Mouse (Mus musculus): ENCODE measurements at regions not wholly inside any gene's neighbourhood (a gene's known extent, or its start where the extent isn't known, plus 50 kb on each side); places are given as distances from the start of the nearest gene placed in this dataset.

DNA sequence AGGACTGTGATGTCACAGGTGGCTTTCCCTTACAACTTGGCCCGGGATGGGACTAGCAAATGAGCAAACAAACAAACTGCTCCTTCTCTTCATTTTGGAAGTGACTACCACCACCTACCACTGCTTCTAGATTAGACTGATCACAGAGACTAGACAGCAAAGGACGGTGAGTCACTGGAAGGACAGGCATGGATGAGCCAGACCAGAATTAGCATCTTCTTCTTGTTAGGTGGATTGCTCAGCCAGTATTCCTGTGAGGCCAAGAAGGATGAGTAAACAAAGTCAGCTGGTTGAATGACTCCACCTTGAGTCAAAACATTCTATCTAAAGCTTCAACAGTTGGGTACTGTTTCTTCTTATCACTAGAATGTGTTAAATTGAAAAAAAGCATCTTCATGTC lies 385.1 kb upstream of the Mon1b start:
- DNase-seq (ENCODE audit: extremely low spot score in 1 of 2, low spot score in 1 of 2) = no peak

DNA sequence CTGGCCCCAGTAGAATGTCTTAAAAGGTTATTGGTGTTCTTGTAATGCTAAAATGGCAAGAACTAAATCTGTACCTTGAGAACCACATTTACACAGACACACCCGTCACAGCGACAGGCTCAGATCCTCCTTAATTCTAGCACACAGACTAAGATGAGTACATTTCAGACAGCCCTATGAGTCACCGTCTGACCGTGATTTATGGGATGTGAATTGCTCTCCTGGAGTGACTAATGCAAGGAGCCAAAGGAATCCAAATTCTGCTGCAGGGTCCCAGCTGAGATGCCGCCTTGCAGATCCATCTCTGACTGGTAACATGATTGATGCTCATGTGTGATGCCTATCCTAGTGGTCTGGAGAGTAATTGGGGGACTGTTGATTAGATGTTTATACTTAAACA lies 381.3 kb upstream of the Mon1b start:
- no peak for DNase-seq (ENCODE audit: extremely low spot score in 1 of 2, low spot score in 1 of 2)

DNA sequence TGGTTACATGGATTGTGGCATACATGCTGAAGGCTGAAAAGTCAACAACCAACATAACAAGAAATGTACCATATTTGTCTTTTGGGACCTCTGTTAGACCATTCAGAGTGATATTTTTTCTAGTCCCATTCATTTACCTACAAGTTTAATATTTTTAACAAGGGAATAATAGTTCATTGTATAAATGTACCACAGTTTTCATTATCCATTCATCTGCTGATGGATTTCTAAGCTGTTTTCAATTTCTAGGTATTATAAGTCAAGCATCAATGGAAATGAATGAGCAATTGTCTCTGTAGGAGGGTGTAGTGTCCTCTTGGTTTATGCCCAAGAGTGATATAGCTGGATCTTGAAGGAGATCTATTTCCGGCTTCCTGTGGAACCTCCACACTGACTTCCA lies 375.9 kb upstream of the Mon1b start:
- no peak for DNase-seq (ENCODE audit: extremely low spot score in 1 of 2, low spot score in 1 of 2)

DNA sequence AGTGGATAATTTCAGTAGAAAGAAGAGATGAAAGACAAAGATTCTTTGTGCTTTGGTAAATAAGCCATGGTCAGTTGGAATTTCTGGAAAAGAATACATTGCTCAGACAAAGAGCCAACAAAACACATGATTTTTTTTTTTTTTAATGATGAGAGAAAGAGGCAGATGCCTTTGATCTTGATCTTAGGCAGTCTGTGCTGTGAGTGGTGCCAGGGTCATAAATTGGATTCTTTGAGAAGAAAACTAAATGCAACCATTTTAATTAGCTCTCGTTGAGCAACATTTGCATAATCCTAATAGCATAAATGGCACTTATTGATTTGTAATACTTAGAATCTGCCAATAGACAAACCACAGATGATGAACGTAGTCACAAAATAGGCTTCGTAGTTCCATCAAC lies 372.1 kb upstream of the Mon1b start:
- no peak for DNase-seq (ENCODE audit: extremely low spot score in 1 of 2, low spot score in 1 of 2)

DNA sequence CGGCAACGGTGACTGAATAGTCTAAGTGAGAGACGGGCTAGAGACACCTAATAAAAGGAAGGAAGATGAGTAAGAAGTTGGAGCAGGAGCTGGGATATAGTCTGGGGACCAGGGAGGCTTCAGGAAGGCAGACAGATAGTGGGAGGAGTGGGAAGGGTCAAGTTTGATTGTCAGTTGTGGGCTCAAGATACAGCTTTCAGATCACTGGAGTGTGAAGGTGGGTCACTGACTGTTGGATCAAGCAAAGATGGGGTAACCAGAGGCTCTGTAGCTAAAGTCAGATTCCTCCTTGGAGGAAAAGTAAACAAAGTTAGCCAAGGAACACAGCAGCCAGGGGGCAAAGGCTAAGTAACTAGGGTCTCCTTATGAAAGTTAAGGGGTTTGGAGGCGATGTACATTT lies 364.1 kb upstream of the Mon1b start:
- no peak for DNase-seq (ENCODE audit: extremely low spot score in 1 of 2, low spot score in 1 of 2)

DNA sequence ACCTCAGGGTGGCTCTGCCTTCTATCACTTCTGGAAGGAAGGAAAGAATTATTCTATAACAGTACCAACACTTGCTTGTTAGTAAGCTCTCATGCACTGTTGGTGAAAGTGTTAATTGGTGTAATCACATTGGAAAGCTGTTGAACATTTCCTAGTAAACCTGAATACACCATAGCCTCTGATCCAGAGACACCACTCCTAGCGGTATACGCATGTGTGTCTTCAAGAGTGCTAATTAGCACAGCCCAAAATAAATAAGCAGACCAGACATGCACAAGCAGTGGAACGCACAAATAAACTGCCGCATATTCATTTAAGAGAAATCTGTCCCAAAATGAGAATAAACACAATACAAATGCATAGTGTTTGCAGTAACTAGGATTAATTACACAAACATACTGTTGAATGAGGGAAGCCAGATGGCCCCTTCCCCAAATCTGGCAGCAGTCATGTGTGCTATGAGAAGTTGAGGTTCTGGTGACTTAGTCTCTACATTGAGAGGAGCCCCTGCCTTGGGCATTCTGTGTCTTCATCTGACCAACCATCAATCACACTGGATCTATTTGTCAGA lies 335.0 kb upstream of the Mon1b start:
- no peak for DNase-seq (ENCODE audit: extremely low spot score in 1 of 2, low spot score in 1 of 2)

DNA sequence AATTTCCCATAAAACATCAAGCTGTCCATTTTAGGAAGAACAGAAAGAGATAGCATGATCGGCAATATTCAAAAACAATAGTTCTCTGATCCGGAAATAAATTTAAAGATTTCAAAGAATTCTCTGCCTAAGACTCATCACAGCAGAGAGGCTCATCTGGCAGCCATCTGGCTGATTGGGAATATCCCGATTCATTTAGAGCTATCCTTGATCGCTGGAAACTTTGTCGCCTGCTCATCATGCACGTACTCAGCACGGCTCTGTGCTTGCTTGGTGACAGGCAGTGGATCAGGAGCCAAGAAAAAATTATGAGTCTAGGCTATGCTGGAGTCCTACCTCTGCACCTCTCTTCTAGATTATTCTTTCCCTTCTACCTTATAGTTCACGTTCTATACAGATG lies 332.0 kb upstream of the Mon1b start:
- peak in 1 of 2 experiments; percentile 6 for DNase-seq (ENCODE audit: extremely low spot score in 1 of 2, low spot score in 1 of 2)

DNA sequence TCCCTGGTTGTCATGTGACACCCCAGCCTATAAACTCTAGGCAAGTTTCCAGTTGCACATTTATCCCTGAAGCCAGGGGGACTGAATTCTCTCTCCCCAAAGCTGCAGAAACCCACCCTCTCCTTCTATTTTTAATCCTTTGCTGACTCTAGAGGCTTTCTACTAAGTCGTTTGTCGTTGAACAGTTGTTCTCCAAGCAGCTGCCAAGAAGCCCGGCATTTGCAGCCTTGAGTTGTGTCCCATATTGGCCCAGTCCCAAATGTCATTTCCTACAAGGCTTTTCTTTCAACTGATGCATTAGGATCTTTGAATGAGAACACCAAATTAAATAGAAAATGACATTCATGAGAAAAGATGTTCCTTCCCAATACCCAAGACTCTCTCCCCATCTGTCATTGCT lies 318.2 kb upstream of the Mon1b start:
- DNase-seq (ENCODE audit: extremely low spot score in 1 of 2, low spot score in 1 of 2) = no peak

DNA sequence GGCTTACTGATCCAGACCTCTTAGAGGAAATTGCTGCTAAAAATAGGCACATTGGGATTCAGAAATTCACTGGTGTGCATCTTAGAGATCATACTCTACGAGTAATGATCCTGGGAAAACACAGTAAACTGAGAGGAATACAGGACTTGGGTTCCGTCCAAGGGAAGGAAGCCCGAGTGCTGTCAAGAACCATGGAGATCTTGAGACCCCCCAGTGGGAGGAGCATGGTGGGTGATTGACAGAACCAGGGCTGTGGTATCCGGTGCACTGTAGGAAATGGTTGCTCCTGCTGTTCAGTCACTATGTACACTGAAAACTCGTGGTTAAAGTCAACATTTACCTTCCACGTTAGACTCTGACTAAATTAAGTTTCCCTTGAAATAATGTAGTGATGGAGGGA lies 303.8 kb upstream of the Mon1b start:
- no peak for DNase-seq (ENCODE audit: extremely low spot score in 1 of 2, low spot score in 1 of 2)

DNA sequence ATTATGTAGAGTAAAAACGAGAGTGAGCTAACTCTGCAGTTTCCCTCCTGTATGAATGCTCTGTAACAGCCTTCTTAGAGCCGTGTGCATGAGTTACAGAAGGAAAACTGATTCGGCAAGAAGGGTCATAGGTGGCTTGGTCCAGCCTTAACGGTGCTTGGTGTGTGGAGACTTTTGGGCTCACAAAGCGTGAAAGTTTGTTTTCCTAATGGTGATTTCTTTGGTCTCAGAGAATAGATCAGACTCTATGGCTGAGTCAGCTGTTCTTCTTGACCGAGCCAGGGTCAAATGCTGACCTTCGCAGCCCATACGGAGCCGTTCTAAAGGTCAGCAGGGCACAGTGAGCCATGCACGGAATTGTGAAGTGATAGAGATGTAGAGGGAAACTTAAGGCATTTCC lies 294.1 kb upstream of the Mon1b start:
- no peak for DNase-seq (ENCODE audit: extremely low spot score in 1 of 2, low spot score in 1 of 2)

DNA sequence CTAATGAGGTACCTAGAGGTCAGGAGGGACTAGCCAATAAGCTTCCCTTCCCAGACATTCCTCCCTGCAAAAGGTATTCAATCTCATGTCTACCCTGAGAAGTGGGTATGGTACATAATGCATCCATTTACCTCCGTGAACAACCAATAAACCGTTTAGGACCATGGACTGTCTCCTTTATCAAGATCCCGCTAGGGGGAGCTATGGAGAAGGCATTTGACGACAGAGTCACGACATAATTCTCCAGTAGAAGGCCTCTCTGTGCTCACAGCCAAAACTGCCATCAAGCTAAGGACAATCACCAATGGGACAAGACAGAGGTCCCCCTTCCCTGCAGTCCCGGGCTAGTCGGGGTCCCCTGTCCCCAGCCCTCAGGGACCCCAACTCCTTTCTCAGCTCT lies 273.5 kb upstream of the Mon1b start:
- no peak for DNase-seq (ENCODE audit: extremely low spot score in 1 of 2, low spot score in 1 of 2)

DNA sequence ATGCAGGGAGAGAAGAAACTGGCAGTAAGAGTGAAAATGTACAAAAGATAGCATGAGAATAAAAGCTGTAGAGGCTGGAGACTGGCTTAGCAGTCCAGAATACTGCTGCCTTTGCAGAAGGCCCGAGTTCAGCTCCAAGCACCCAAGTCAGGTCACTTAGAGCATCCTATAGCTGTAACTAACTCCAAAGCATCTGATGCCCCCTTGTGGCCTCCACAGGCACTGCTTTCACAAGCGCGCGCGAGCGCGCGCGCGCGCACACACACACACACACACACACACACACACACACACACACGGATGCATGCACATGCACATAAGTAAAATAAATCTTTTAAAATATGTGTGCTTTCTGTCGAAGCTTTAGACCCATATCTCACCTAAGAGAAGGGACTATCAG lies 271.2 kb upstream of the Mon1b start:
- DNase-seq (ENCODE audit: extremely low spot score in 1 of 2, low spot score in 1 of 2) = no peak

DNA sequence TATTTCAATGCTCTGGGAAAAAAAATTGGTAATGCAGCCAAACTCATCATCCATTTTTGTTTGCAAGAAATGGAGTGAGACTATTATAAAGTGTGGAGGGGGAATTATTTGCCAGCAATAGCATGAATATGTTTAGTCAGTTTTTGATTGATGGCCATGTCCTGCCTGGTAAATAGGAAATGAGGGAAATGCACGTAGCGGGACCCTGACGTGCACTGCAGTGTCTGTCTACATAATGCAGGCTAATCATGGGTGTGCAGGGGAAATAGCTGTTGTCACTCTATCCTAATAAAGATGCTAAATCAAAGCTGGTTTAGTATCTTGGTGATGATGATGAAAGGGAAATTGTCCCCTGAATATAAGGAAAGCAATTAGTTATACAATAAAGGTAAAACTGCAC lies 251.9 kb upstream of the Mon1b start:
- DNase-seq (ENCODE audit: extremely low spot score in 1 of 2, low spot score in 1 of 2) = no peak

DNA sequence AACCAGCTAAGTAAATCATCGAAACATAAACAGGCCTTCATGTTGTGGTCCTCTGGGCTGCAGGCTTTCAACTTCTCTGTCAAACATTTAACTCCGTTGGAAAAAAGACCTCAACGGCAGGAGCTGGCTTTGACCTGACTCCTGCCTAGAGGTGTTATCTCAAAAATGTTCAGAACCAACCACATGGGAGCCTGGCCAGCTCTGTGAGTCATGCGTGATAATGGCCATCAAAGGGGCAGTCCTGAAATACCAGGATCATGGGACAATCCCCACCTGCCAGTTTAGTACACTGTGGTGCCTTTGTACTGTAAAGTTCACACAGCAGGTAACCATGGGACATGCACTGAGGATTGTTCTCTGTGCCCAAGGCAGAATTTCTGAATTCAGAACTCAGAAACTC lies 251.4 kb upstream of the Mon1b start:
- DNase-seq (ENCODE audit: extremely low spot score in 1 of 2, low spot score in 1 of 2) = no peak

DNA sequence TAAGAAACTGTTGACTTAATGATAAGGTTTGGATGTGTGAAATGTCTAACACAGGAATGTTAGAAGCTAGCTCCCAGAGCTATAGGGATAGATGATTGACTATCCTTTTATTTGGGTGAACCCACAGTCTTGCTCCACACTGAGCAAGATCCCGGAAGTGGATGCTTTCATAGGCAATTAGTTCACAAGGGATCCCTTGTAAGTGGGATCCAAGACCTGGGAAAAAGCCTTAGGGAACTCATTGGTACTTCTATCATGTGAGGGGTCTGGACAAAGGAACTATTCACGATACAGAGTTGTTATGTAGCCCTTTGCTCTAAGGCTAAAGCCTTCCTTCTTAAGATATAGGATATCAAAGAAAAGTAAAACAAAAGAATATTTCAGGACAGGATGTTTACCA lies 245.9 kb upstream of the Mon1b start:
- no peak for DNase-seq (ENCODE audit: extremely low spot score in 1 of 2, low spot score in 1 of 2)

DNA sequence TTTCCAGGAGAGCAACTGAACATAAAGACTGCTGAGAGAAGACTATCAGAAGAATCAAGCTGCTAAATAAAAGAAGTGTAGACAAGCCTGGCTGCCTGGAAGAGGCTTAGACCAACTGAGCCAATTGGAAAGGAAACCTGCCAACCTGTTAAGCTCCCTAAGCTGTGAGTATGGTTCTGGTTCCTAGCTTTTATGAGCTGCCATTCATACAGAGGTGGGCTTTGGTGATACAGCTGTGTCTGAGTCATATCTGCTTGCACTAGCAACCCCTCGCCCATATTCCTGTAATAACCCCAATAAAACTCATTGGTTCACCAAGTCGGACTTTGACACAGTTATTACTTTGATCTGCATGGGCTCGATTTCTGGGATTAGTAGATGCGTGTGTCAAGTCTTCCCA lies 245.3 kb upstream of the Mon1b start:
- no peak for DNase-seq (ENCODE audit: extremely low spot score in 1 of 2, low spot score in 1 of 2)

DNA sequence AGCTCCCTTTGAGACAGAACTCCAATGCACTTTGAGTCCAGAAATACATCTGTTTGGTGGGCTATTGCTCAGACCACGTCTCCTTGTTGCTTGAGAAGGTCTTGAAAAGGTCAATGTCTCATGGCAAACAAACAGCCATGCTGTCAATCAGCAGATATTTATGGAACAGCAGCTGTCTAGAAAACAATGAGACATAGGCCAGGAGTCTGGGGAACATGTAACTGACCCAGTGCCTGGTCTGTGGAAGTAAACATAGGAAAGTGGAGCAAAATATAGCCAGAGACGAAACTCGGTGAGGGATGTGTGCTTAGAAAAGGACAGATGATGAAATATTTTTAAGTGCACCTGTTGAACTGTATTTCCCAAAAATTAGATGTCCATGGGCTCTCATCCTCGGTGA lies 241.1 kb upstream of the Mon1b start:
- DNase-seq (ENCODE audit: extremely low spot score in 1 of 2, low spot score in 1 of 2) = no peak

DNA sequence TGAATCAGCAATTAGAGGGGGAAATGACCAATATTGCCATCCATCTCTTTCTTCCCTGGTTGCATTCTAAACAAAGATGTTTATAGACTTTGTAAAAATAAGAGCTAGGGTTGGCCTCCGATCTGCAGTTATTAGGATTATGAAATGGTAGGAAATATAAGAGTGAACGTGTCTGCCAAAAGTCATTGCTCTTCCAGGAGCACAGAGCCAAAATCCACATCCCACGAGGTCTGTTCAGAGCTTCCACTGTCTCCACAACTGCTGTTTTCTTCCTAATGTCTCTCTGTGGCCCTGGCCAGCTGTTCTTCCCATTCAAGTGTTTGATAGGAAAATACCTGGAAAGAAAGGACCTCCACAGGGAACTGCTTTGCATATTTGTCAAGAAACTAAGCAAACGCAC lies 230.2 kb upstream of the Mon1b start:
- no peak for DNase-seq (ENCODE audit: extremely low spot score in 1 of 2, low spot score in 1 of 2)

DNA sequence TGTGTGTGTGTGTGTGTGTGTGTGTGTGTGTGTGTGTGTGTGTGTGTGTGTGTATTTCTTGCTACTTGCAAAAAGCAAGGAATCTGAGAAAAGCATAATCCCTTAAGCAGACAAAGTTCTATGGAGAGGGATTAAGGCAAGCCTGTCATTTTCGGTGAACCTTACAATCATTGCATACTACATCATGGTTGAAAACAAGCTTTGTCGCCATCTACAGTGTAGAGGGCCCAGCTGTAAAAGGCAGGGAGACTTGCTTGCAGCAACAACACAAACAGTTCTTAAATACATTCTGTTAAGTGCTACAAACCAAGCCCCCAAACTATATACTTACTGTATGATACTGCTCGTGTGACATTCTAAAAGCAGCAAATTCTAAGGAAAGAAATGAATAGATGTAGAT lies 216.0 kb upstream of the Mon1b start:
- no peak for DNase-seq (ENCODE audit: extremely low spot score in 1 of 2, low spot score in 1 of 2)

DNA sequence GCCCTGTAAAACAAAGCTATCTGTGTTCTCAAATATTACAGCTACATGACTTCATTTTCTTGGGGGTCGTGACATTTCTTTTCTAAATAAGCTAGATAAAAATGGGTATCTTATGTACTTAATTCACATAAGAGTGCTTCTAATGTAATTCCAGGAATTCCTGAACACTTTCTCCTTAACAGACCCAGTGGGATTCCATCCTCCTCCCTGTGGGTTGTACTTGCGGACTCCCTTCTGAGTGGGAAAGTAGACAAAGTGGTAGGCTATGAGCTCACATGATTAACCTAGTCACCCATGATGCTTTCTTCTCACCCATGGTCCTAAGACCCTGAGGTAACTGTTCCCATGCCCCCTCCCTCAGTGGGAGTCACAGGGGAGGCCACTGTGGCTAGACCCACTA lies 212.7 kb upstream of the Mon1b start:
- DNase-seq (ENCODE audit: extremely low spot score in 1 of 2, low spot score in 1 of 2) = no peak

DNA sequence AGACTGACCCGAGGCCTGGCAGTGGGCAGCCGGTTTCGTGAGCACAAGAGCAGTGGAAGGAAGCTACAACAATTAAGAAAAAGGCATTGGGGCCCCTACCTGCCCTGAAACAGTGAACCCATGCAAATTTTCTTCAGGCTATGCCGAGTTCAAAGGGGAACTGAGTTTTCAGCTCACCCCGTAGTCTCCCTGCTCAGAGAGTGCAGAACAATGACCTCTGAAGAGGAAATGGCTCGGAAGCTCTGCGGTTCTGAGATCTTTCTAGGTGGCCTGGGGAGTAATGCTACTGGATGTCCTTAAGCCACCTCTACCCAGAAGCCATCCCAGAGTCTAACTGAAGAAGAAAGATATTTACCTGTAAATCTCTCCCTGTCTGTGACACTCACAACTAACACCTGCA lies 196.3 kb upstream of the Mon1b start:
- DNase-seq (ENCODE audit: extremely low spot score in 1 of 2, low spot score in 1 of 2) = no peak

DNA sequence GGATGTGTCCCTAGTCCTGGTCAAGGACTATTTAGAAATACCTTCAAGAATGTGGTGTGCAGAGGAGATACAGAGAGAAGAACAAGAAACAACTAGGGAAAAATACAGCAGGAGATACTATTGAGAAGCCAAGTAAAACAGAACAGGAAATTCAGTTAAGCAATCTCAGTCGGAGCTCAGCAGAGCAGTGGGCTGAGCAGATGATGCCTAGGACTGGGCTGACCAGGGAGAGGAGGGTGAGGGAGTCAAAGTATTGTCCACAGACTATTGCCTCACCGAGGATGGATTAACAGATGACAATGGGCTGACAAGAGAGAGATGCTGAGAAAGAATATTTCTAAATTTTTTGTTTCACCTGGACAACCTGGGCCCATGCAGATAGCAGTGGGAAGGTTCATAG lies 181.4 kb upstream of the Mon1b start:
- no peak for DNase-seq (ENCODE audit: extremely low spot score in 1 of 2, low spot score in 1 of 2)

DNA sequence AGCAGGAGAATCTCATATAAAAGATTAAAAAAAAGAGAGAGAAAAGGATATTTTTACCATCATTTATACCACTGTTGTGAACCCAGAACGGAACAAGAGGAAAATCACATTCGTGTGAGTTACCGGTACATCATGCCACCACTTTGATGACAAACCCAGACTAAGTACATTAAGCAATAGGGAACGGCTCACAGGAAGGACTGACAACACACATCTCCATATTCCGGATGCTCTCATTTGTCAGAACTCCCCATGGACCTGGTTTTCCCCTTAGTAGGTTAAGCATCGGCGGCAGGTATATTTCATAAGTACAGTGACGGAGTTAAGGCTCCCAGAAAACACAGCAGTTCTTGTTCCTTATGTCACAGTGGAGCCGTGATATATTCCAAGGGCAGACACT lies 170.8 kb upstream of the Mon1b start:
- DNase-seq (ENCODE audit: extremely low spot score in 1 of 2, low spot score in 1 of 2) = no peak

Measured in layer of hippocampus, postnatal 25 days (tissue).